ENCODE assay signal across 13 mouse cellular contexts in the genomic region with DNA sequence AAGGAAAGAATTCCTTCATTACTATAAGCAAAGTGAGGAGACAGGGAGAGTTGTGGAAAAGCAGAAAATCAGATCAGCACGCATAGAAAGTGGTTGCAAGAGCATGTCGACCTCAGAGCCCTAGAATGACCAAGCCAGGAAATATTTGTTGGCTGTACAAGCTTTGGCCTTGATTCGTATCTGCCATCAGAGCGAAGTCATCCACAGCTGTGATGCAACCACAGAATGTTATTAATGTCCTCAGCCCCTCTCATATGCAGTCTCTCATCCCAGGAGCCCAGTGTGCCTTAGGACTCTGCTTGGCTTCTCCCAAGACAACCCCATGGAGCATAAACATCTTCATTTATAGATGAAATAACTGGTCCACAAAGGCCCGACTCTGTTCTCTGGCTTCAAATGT.
A peak's percentile ranks its signal among the peaks of the same experiment; 100 is the strongest.
DNase-seq lines count a peak whose midpoint lies in the region; ATAC-seq lines count a peak whose summit lies in the region.
"Had no signal": no experiment of that assay in that cellular context is flagged by ENCODE, and none has a peak within 500 bp of the region (broad histone marks: within the 10 kb centered on the region; RNA-seq: fewer than 3 reads in every experiment).

No protein-coding gene starts in this region.

- 0 out of 2 replicates have a peak, but pooled peaks have one; percentile 40 for ATAC-seq in stomach, embryonic 16.5 days (ENCODE audit: insufficient read depth, low FRiP score)
- ATAC-seq: intestine, postnatal 0 days; midbrain, embryonic 16.5 days had no signal

- no peaks in the 10 kb centered on the region for H3K9me3 ChIP-seq in heart, embryonic 10.5 days
- no peaks in the 10 kb centered on the region for H3K9me3 ChIP-seq in stomach, embryonic 16.5 days (replicated peaks; ENCODE audit: control insufficient read depth, low read length)
- H3K9me3 ChIP-seq: embryonic facial prominence, embryonic 12.5 days had no signal

- H3K36me3 ChIP-seq in heart, embryonic 10.5 days: no peaks in the 10 kb centered on the region
- no peaks in the 10 kb centered on the region for H3K36me3 ChIP-seq in stomach, embryonic 16.5 days (ENCODE audit: control insufficient read depth, insufficient read depth, low read length)
- H3K36me3 ChIP-seq: embryonic facial prominence, embryonic 12.5 days had no signal

- H3K4me1 ChIP-seq in heart, embryonic 10.5 days: peaks cover 17% of the 10 kb centered on the region
- H3K4me1 ChIP-seq in stomach, embryonic 16.5 days (ENCODE audit: control insufficient read depth, insufficient read depth, low read length): 0 out of 2 replicates have a peak, but pooled peaks cover 4% of the 10 kb centered on the region
- H3K4me1 ChIP-seq: embryonic facial prominence, embryonic 12.5 days had no signal

- no peak overlapping the region for H3K9ac ChIP-seq in stomach, embryonic 16.5 days (ENCODE audit: low read length)
- H3K9ac ChIP-seq: embryonic facial prominence, embryonic 12.5 days; liver, embryonic 14.5 days had no signal

- no peak overlapping the region for H3K4me2 ChIP-seq in stomach, embryonic 16.5 days (ENCODE audit: low read depth, low read length)
- H3K4me2 ChIP-seq: embryonic facial prominence, embryonic 12.5 days had no signal

- 64% methylated on average over 5 of the region's 5 CpGs for WGBS in heart, embryonic 10.5 days
- 52% methylated on average over 5 of the region's 5 CpGs for WGBS in stomach, embryonic 16.5 days

- no peak overlapping the region for H3K4me3 ChIP-seq in heart, embryonic 10.5 days
- no peak overlapping the region for H3K4me3 ChIP-seq in stomach, embryonic 16.5 days (replicated peaks; ENCODE audit: low read length)
- H3K4me3 ChIP-seq: embryonic facial prominence, embryonic 12.5 days had no signal

- no peaks in the 10 kb centered on the region for H3K27me3 ChIP-seq in heart, embryonic 10.5 days (ENCODE audit: insufficient read depth, poor library complexity, severe bottlenecking)
- H3K27me3 ChIP-seq in stomach, embryonic 16.5 days (ENCODE audit: control insufficient read depth, insufficient read depth, low read length): no peaks in the 10 kb centered on the region
- H3K27me3 ChIP-seq: embryonic facial prominence, embryonic 12.5 days had no signal

- no peak overlapping the region for H3K27ac ChIP-seq in heart, embryonic 10.5 days
- no peak overlapping the region for H3K27ac ChIP-seq in stomach, embryonic 16.5 days (ENCODE audit: low read length)
- H3K27ac ChIP-seq: embryonic facial prominence, embryonic 12.5 days; liver, embryonic 14.5 days had no signal

- DNase-seq in heart, adult 18-20 months: peak; percentile 60 to 69
- no peak for DNase-seq in heart, embryonic 10.5 days (ENCODE audit: low spot score)
- peak; percentile 53 for DNase-seq in ovary, adult 18-20 months (ENCODE audit: low spot score)
- no peak for DNase-seq in ovary, postnatal 36 days (ENCODE audit: low spot score)
- DNase-seq in gastrocnemius, adult 8-10 months (ENCODE audit: low spot score in 2 of 2): peak; percentile 33 to 41
- DNase-seq in embryo, embryonic 9.5 days (ENCODE audit: extremely low spot score): no peak
- no peak for DNase-seq in T-cell, adult 2 months (ENCODE audit: low spot score)
- DNase-seq: cerebellum, adult 11-12 months had no signal

Comparison
In these comparisons a context has a peak if more than half of its experiments do, and no peak if none do; other contexts are left out.
1. DNase-seq: peak in heart, adult 18-20 months (2 of 2), ovary, adult 18-20 months (single experiment) and gastrocnemius, adult 8-10 months (2 of 2); none in heart, embryonic 10.5 days (single experiment), ovary, postnatal 36 days (single experiment), embryo, embryonic 9.5 days (single experiment) and T-cell, adult 2 months (single experiment).